Mouse (Mus musculus) midbrain, embryonic 15.5 days (tissue): Measurements from ENCODE around the gene Vwc2l. TPM values are rescaled to one million over a fixed set of nuclear protein-coding genes. Genes with fewer than 3 reads are reported as not detected.

Source experiments
- ATAC-seq: fragments of 200-750 bp; cut with Nextera tagmentation; replicated peaks from 2 replicates; pipeline ENCODE4 v1.8.0; 2017; ENCODE audit warnings: moderate TSS enrichment
- H3K27ac ChIP-seq: fragments of 300-500 bp; sonication (generic); 2 replicates; pipeline ENCODE4 v1.5.1; 2015; ENCODE audit warnings: mild to moderate bottlenecking, inconsistent platforms
- H3K27me3 ChIP-seq: fragments of 300-500 bp; sonication (generic); replicated peaks from 2 replicates; pipeline ENCODE4 v1.6.1; 2015; ENCODE audit warnings: inconsistent platforms
- H3K36me3 ChIP-seq: fragments of 300-500 bp; sonication (generic); replicated peaks from 2 replicates; pipeline ENCODE4 v1.6.1; 2015; ENCODE audit warnings: inconsistent platforms
- H3K4me1 ChIP-seq: fragments of 300-500 bp; sonication (generic); 2 replicates; pipeline ENCODE4 v1.6.1; 2015; ENCODE audit warnings: inconsistent platforms
- H3K4me2 ChIP-seq: fragments of 300-500 bp; sonication (generic); 2 replicates; pipeline ENCODE4 v1.6.1; 2015; ENCODE audit warnings: inconsistent platforms, mild to moderate bottlenecking, moderate library complexity
- H3K4me3 ChIP-seq: fragments of 300-500 bp; sonication (generic); 2 replicates; pipeline ENCODE4 v1.5.1; 2015; ENCODE audit warnings: mild to moderate bottlenecking, inconsistent platforms
- H3K9ac ChIP-seq: fragments of 300-500 bp; sonication (generic); 2 replicates; pipeline ENCODE4 v1.6.1; 2015; ENCODE audit warnings: mild to moderate bottlenecking, inconsistent platforms
- H3K9me3 ChIP-seq: fragments of 300-500 bp; sonication (generic); 2 replicates; pipeline ENCODE4 v1.6.1; 2016; ENCODE audit warnings: inconsistent platforms
- WGBS: fragments of 180-500 bp; shearing (Covaris S2); methylation state at CpG from one replicate; pipeline ENCODE4 v1.1.7; 2015; ENCODE audit warnings: mixed read lengths; 5-methylcytosine and 5-hydroxymethylcytosine counted together
- polyA plus RNA-seq: library from polyadenylated mRNA; unstranded; fragments of >200 nt; fragmentation: Nextera tagmentation; extraction: Ambion mirVana; gene quantifications from 2 replicates; pipeline ENCODE4 v1.2.1, GENCODE M21; 2015

Gene Vwc2l
- polyA plus RNA-seq, 1 experiment from 2014 or later: 12.6 TPM

- Histone ChIP-seq H3K9me3 (no peaks in the 10 kb centered on the region), H3K4me1 (no peaks in the 10 kb centered on the region), H3K36me3 (no peaks in the 10 kb centered on the region), H3K27me3 (no peaks in the 10 kb centered on the region), H3K9ac (no peak overlapping the region), H3K4me3 (no peak overlapping the region), H3K27ac (no peak overlapping the region), H3K4me2 (no peak overlapping the region)
- WGBS: 78% methylated on average over 2 of the region's 2 CpGs
- ATAC-seq: no peak
These were observed 192.9 kb downstream of the Vwc2l start for GRCm38 (mm10) chr1:70918173-70919036.

GRCm38 (mm10) chr1:70933016-70933415 lies 207.5 kb downstream of the Vwc2l start:
- Histone ChIP-seq H3K36me3 (no peaks in the 10 kb centered on the region), H3K9me3 (no peaks in the 10 kb centered on the region), H3K4me1 (no peaks in the 10 kb centered on the region), H3K9ac (no peak overlapping the region), H3K4me2 (no peak overlapping the region), H3K4me3 (no peak overlapping the region), H3K27me3 (no peaks in the 10 kb centered on the region), H3K27ac (no peak overlapping the region)
- ATAC-seq: no peak
- 94% methylated on average over 4 of the region's 4 CpGs for WGBS
